Mouse (Mus musculus): ENCODE results near the gene Scarb2. TPM values are rescaled to one million over a fixed set of nuclear protein-coding genes. Genes with fewer than 3 reads are reported as not detected.

The Scarb2 gene
- total RNA-seq, 2 experiments from 2014 or later = 81.9 to 84.5 TPM

DNA sequence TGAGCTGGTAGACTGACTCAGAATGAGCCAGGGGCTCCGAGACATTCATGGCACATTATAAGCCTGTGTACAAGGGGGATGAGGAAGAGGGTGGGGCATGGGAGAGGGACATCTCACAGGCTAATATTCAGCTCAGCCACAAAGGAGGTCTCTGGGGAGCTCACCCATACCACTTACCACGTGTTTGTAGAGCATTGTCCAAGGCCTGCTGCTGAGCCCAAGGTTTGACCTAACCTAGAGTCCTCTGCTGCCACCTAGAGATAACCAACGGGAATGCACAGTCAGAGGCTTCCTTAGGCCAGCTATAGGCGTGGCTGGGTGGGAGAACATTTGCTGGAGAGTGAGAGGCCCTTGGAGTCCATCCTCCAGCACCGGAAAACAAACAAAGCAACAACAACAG lies 108.5 kb downstream of the Scarb2 start:
- DNase-seq (ENCODE audit: low spot score in 2 of 2) = peak; percentile 62 to 78
- intact Hi-C loops (cut with DNase I) = loop anchor here (5.0 kb wide), 1 partner anchor 86 kb away; the partner anchor contains the start of gene Sdad1

DNA sequence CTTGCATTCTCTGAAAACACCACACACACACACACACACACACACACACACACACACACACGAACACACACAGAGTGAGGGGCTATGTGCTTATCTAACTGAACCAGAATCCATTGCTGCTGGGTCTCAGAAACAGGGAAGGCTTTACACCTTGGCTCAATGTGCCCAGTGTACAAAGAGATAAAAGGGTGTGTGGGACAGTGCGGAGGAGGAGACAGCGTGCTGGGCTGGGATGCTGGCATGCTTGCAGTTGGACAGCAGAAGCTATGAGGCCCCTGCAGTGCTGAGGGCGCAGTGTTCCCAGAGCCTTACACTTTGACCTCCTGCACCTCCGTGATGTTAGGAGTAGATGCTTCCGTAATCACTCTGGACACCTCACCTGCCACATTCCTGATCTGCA lies 110.2 kb downstream of the Scarb2 start:
- no peak for DNase-seq (ENCODE audit: low spot score in 2 of 2)
- intact Hi-C loops (cut with DNase I) = loop anchor here (5.0 kb wide), 1 partner anchor 84 kb away; the partner anchor contains the start of gene Sdad1

DNA sequence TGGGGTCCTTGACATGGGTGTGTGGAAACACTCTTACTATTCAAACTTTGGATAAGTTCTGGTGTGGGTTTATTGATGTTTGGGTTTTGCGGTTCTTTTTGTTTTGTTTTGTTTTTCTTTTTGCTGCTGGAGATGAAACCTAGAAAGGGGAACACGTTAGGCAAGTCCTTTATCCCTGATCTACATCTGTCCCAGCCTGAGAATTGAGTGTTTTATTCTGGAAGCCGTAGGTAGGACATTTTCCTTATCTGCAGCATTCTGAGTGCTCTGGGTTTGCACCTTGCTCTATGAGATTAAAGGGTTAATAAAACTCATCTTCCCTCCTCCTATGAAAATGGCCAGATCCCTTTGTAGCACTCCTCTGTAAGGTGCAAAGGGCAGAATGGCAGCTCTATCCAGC lies 110.9 kb downstream of the Scarb2 start:
- no peak for DNase-seq (ENCODE audit: low spot score in 2 of 2)
- intact Hi-C loops (cut with DNase I) = loop anchor here (5.0 kb wide), 1 partner anchor 83 kb away; the partner anchor contains the start of gene Sdad1

DNA sequence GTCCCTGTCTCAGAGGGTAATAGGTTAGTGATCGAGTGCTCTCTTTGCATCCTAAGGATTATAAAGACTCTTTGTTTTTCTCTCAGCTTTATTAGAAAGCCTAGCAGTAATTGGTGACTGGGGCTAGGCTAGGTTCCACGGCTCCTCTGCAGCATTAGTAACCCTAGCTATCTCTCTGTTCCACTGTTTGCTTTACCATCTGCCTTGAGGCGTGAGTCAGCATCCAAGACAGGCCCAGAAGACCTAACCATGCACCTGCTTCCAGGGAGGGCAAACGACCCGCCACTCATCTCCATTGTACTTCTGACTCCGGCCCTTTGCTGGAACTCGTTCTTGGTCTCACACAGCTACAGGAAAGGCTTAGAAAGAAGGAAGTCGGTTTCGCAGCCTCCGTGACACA lies 112.8 kb downstream of the Scarb2 start:
- DNase-seq (ENCODE audit: low spot score in 2 of 2) = no peak
- intact Hi-C loops (cut with DNase I) = no loop called here

DNA sequence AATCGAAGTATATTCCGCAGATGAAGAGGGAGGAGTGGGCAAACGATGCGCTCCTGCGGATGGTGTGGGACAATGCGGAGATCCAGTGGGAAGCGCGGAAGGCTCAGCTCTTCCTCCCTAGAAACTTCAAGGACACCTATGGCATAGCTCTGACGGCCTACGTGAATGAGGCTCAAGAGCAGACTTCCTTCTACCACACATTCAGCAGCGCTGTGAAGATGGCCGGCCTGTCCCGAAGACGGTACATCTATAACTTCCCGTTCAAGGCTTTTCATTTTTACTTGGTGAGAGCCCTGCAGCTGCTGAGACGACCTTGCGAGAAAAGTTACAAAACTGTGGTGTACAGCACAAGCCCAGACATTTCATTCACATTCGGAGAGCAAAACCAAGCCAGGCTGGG lies 114.1 kb downstream of the Scarb2 start:
- no peak for DNase-seq (ENCODE audit: low spot score in 2 of 2)
- intact Hi-C loops (cut with DNase I) = no loop called here

Small RNA genes within 50 kb of the gene (microRNA-seq; reads per million reads assigned to microRNA genes)
- 0 reads per million in 2 experiments for gene Mir6415

Other genes starting within 250 kb of the Scarb2 start
- gene Naaa, start 228.7 kb downstream of the Scarb2 start, total RNA-seq (2021) = 10 to 100 TPM; 38.8 to 40.9 TPM
- gene Sdad1, start 196.4 kb downstream of the Scarb2 start, total RNA-seq (2021) = 10 to 100 TPM; 19.0 to 19.8 TPM
- not detected for gene Cxcl9, start 178.8 kb downstream of the Scarb2 start, total RNA-seq (2021)
- 1 to 10 TPM; 6.2 to 6.9 TPM for gene Art3, start 175.0 kb downstream of the Scarb2 start, total RNA-seq (2021)
- not detected for gene Cxcl10, start 157.9 kb downstream of the Scarb2 start, total RNA-seq (2021)
- gene Nup54, start 71.6 kb downstream of the Scarb2 start, total RNA-seq (2021) = 10 to 100 TPM; 26.4 to 28.7 TPM
- under 1 TPM; 0.30 to 0.34 TPM for gene Fam47e, start 48.2 kb upstream of the Scarb2 start, total RNA-seq (2021)
- gene Stbd1, start 96.2 kb upstream of the Scarb2 start, total RNA-seq (2021) = under 1 TPM; 0.71 to 0.87 TPM
- under 1 TPM; 0.18 to 0.76 TPM for gene Ccdc158, start 168.4 kb upstream of the Scarb2 start, total RNA-seq (2021)
- gene Shroom3, start 176.6 kb upstream of the Scarb2 start, total RNA-seq (2021) = 1 to 10 TPM; 4.4 to 4.9 TPM

Data from left cerebral cortex, postnatal 25 days (tissue).